Mouse (Mus musculus) cerebellum, adult 2 months (tissue): ENCODE measurements at regions not wholly inside any gene's neighbourhood (a gene's known extent, or its start where the extent isn't known, plus 50 kb on each side); places are given as distances from the start of the nearest gene placed in this dataset.

ENCODE experiments used
- CTCF ChIP-seq: fragments of 200-500 bp; IDR thresholded peaks from 2 replicates; pipeline ENCODE4 v1.5.1; 2011; ENCODE audit warnings: low read depth, mild to moderate bottlenecking, control low read depth, low read length, moderate library complexity, borderline replicate concordance; ENCODE audit not compliant: insufficient read depth
- POLR2A ChIP-seq: fragments of 200-500 bp; IDR thresholded peaks from 2 replicates; pipeline ENCODE4 v1.6.1; 2011; ENCODE audit warnings: low read length, control low read depth, borderline replicate concordance; ENCODE audit not compliant: insufficient read depth

GRCm38 (mm10) chr6:51272136-51272736 lies 160.2 kb upstream of the Nfe2l3 start:
- TF ChIP-seq CTCF (no peak), POLR2A (no peak)
